Mouse (Mus musculus): ENCODE results near the gene Glt1d1. TPM values are rescaled to one million over a fixed set of nuclear protein-coding genes. Genes with fewer than 3 reads are reported as not detected.

Glt1d1 gene
- polyA plus RNA-seq, 1 experiment from 2014 or later = 0.62 TPM

- H3K9ac ChIP-seq = no peak overlapping the region
- no peak overlapping the region for H3K4me2 ChIP-seq
- H3K27ac ChIP-seq = no peak overlapping the region
- no peak overlapping the region for H3K4me3 ChIP-seq (replicated peaks)
- no peaks in the 10 kb centered on the region for H3K36me3 ChIP-seq
- H3K4me1 ChIP-seq = no peaks in the 10 kb centered on the region
- H3K27me3 ChIP-seq (replicated peaks) = no peaks in the 10 kb centered on the region
- 93% methylated on average over 5 of the region's 5 CpGs for WGBS
- ATAC-seq (ENCODE audit: insufficient read depth, low FRiP score, low read depth) = no peak
- H3K9me3 ChIP-seq = no peaks in the 10 kb centered on the region; the same call in 1 of the 2 replicates
Observed at GRCm38 (mm10) chr5:127660979-127661378, 28.9 kb downstream of the Glt1d1 start.

GRCm38 (mm10) chr5:127673913-127674312 lies 41.9 kb downstream of the Glt1d1 start:
- H3K4me1 ChIP-seq = no peaks in the 10 kb centered on the region
- H3K27me3 ChIP-seq (replicated peaks) = no peaks in the 10 kb centered on the region
- ATAC-seq (ENCODE audit: insufficient read depth, low FRiP score, low read depth) = no peak
- no peak overlapping the region for H3K4me3 ChIP-seq (replicated peaks)
- no peak overlapping the region for H3K27ac ChIP-seq
- H3K9me3 ChIP-seq = no peaks in the 10 kb centered on the region
- no peak overlapping the region for H3K4me2 ChIP-seq
- WGBS = 91% methylated on average over 8 of the region's 8 CpGs
- no peak overlapping the region for H3K9ac ChIP-seq
- H3K36me3 ChIP-seq = no peaks in the 10 kb centered on the region

- WGBS = 87% methylated on average over 2 of the region's 2 CpGs
- Histone ChIP-seq H3K4me1 (no peaks in the 10 kb centered on the region), H3K9me3 (no peaks in the 10 kb centered on the region), H3K4me3 (replicated peaks) (no peak overlapping the region), H3K4me2 (no peak overlapping the region), H3K9ac (no peak overlapping the region), H3K36me3 (no peaks in the 10 kb centered on the region), H3K27ac (no peak overlapping the region), H3K27me3 (replicated peaks) (no peaks in the 10 kb centered on the region)
- no peak for ATAC-seq (ENCODE audit: insufficient read depth, low FRiP score, low read depth)
Observed at GRCm38 (mm10) chr5:127677561-127677960, 45.5 kb downstream of the Glt1d1 start.

- H3K9ac ChIP-seq = no peak overlapping the region
- no peaks in the 10 kb centered on the region for H3K9me3 ChIP-seq
- no peak for ATAC-seq (ENCODE audit: insufficient read depth, low FRiP score, low read depth)
- H3K27me3 ChIP-seq (replicated peaks) = no peaks in the 10 kb centered on the region
- H3K4me2 ChIP-seq = no peak overlapping the region
- H3K4me3 ChIP-seq (replicated peaks) = no peak overlapping the region
- no peaks in the 10 kb centered on the region for H3K4me1 ChIP-seq
- 93% methylated on average over 5 of the region's 5 CpGs for WGBS
- H3K36me3 ChIP-seq = no peaks in the 10 kb centered on the region
- no peak overlapping the region for H3K27ac ChIP-seq
Observed at GRCm38 (mm10) chr5:127678501-127678900, 46.4 kb downstream of the Glt1d1 start.

DNA sequence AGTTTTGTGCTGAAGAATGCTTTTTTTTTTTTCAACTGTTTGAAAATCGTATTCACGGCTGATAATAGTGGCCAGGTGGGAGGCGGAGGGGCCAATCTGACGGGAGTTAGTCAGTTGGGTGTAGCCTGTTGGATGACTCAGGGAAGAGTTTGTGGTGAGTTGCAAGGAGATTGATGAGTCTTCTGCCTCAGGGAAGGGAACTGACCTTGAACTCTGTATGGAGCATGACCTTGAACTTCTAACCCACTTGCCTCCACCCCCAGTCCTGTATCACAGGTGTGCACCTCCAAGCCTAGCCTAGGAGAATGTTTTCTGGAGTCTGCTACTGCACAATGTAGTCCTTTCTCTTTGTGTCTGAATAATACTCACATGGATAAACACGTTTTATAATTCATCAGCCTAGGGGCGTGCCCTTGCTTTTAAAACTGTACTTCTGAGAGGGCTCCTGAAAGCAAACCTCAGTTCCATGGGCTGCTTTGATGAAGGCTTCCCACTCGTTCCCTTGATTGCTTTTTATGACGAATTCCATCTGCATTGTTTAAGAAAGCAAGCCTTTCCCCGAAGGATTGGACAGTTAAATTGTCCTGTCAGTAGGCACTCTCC lies 56.6 kb downstream of the Glt1d1 start:
- Histone ChIP-seq H3K9ac (no peak overlapping the region), H3K27ac (no peak overlapping the region), H3K36me3 (no peaks in the 10 kb centered on the region), H3K4me3 (replicated peaks) (no peak overlapping the region), H3K4me1 (no peaks in the 10 kb centered on the region), H3K9me3 (no peaks in the 10 kb centered on the region), H3K27me3 (replicated peaks) (no peaks in the 10 kb centered on the region), H3K4me2 (no peak overlapping the region)
- WGBS = 45% methylated on average over 9 of the region's 9 CpGs
- ATAC-seq (ENCODE audit: insufficient read depth, low FRiP score, low read depth) = no peak

GRCm38 (mm10) chr5:127691085-127691484 lies 59.0 kb downstream of the Glt1d1 start:
- Histone ChIP-seq H3K9me3 (no peaks in the 10 kb centered on the region), H3K36me3 (no peaks in the 10 kb centered on the region), H3K27ac (no peak overlapping the region), H3K27me3 (replicated peaks) (no peaks in the 10 kb centered on the region), H3K9ac (no peak overlapping the region), H3K4me2 (no peak overlapping the region), H3K4me3 (replicated peaks) (no peak overlapping the region), H3K4me1 (no peaks in the 10 kb centered on the region)
- 84% methylated on average over 10 of the region's 10 CpGs for WGBS
- no peak for ATAC-seq (ENCODE audit: insufficient read depth, low FRiP score, low read depth)

- Histone ChIP-seq H3K4me1 (no peaks in the 10 kb centered on the region), H3K4me3 (replicated peaks) (no peak overlapping the region), H3K27ac (no peak overlapping the region), H3K27me3 (replicated peaks) (no peaks in the 10 kb centered on the region), H3K9me3 (no peaks in the 10 kb centered on the region), H3K9ac (no peak overlapping the region), H3K36me3 (no peaks in the 10 kb centered on the region), H3K4me2 (no peak overlapping the region)
- no peak for ATAC-seq (ENCODE audit: insufficient read depth, low FRiP score, low read depth)
- 39% methylated on average over 21 of the region's 21 CpGs for WGBS
Observed at GRCm38 (mm10) chr5:127691581-127691980, 59.5 kb downstream of the Glt1d1 start.

DNA sequence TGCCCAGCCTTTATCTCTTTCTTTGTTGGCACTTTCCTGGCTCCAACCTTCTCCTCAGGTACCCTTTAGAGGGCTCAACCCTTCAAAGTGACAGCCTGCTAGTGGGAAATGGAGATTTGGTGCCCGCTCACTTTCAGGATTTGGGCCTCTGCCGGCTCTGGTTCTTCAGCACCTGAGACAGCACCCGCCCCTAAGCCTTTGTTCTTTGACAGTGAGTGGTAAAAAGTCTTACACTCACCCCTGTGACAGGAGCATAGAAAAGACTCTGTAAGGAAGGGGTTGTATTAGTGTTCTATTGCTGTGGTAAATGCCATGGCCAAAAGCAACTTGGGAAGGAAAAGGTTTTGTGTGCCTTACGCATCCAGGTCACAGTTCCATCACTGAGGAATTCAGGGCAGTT lies 63.8 kb downstream of the Glt1d1 start:
- Histone ChIP-seq H3K9ac (no peak overlapping the region), H3K4me3 (replicated peaks) (no peak overlapping the region), H3K27me3 (replicated peaks) (no peaks in the 10 kb centered on the region), H3K36me3 (no peaks in the 10 kb centered on the region), H3K4me1 (no peaks in the 10 kb centered on the region), H3K4me2 (no peak overlapping the region), H3K9me3 (no peaks in the 10 kb centered on the region), H3K27ac (no peak overlapping the region)
- 64% methylated on average over 4 of the region's 4 CpGs for WGBS
- no peak for ATAC-seq (ENCODE audit: insufficient read depth, low FRiP score, low read depth)

- Histone ChIP-seq H3K27ac (no peak overlapping the region), H3K4me1 (no peaks in the 10 kb centered on the region), H3K27me3 (replicated peaks) (no peaks in the 10 kb centered on the region), H3K9me3 (no peaks in the 10 kb centered on the region), H3K36me3 (no peaks in the 10 kb centered on the region), H3K9ac (no peak overlapping the region), H3K4me2 (no peak overlapping the region), H3K4me3 (replicated peaks) (no peak overlapping the region)
- 85% methylated on average over 4 of the region's 4 CpGs for WGBS
- ATAC-seq (ENCODE audit: insufficient read depth, low FRiP score, low read depth) = no peak
Observed at GRCm38 (mm10) chr5:127696602-127697001, 64.5 kb downstream of the Glt1d1 start.

DNA sequence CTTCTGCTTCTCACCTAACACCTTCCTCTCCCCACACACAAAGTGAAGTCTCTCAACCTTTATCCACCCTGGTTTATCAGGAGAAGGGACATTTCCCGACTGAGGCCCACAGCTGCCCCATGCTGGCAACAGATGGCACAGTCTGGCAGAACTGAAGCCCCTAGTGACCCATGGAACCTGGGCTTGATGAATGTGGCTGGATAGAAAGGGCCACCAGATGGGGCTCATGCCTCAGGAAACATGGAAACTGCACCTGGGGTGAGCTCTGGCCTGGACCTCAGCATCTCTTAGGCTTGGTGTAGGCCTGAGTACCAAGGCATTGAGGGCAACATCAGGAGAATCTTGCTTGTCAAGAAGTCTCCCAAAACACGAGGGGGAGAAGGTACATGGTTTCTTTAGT lies 66.5 kb downstream of the Glt1d1 start:
- Histone ChIP-seq H3K9ac (no peak overlapping the region), H3K36me3 (no peaks in the 10 kb centered on the region), H3K4me3 (replicated peaks) (no peak overlapping the region), H3K4me2 (no peak overlapping the region), H3K27ac (no peak overlapping the region), H3K9me3 (no peaks in the 10 kb centered on the region), H3K4me1 (no peaks in the 10 kb centered on the region), H3K27me3 (replicated peaks) (no peaks in the 10 kb centered on the region)
- ATAC-seq (ENCODE audit: insufficient read depth, low FRiP score, low read depth) = no peak
- 61% methylated on average over 2 of the region's 2 CpGs for WGBS

DNA sequence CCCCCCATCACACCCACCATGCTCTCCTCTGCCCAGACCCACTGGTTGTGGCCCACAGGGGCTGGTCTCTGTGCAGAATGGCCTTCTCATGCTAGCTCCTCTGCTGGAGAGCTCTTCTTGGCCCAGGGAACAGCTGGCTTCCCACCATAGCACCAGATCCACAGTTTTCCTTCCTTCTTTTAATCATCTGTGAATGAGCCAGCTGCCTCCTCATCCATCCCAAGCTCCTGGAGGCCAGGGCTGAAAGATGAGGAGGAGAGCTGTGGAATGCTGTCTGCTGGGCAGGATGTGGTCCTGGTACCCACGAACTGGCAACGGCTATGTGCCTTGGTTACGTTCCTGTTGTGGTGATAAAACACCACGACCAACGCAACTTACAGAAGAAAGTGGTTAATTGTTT lies 67.6 kb downstream of the Glt1d1 start:
- ATAC-seq (ENCODE audit: insufficient read depth, low FRiP score, low read depth) = no peak
- WGBS = 79% methylated on average over 5 of the region's 5 CpGs
- Histone ChIP-seq H3K27me3 (replicated peaks) (no peaks in the 10 kb centered on the region), H3K4me3 (replicated peaks) (no peak overlapping the region), H3K36me3 (no peaks in the 10 kb centered on the region), H3K4me2 (no peak overlapping the region), H3K9ac (no peak overlapping the region), H3K4me1 (no peaks in the 10 kb centered on the region), H3K9me3 (no peaks in the 10 kb centered on the region), H3K27ac (no peak overlapping the region)

- no peak for ATAC-seq (ENCODE audit: insufficient read depth, low FRiP score, low read depth)
- H3K9ac ChIP-seq = no peak overlapping the region
- no peak overlapping the region for H3K4me3 ChIP-seq (replicated peaks)
- no peaks in the 10 kb centered on the region for H3K36me3 ChIP-seq
- 67% methylated on average over 6 of the region's 6 CpGs for WGBS
- H3K27me3 ChIP-seq (replicated peaks) = no peaks in the 10 kb centered on the region
- H3K4me1 ChIP-seq = no peaks in the 10 kb centered on the region
- no peaks in the 10 kb centered on the region for H3K9me3 ChIP-seq
- no peak overlapping the region for H3K27ac ChIP-seq
- H3K4me2 ChIP-seq = no peak overlapping the region
Observed at GRCm38 (mm10) chr5:127700156-127700555, 68.1 kb downstream of the Glt1d1 start.

GRCm38 (mm10) chr5:127703609-127704180 lies 71.6 kb downstream of the Glt1d1 start:
- no peaks in the 10 kb centered on the region for H3K9me3 ChIP-seq
- WGBS = 69% methylated on average over 9 of the region's 9 CpGs
- no peaks in the 10 kb centered on the region for H3K27me3 ChIP-seq (replicated peaks)
- no peak overlapping the region for H3K4me3 ChIP-seq (replicated peaks)
- H3K9ac ChIP-seq = no peak overlapping the region
- no peaks in the 10 kb centered on the region for H3K36me3 ChIP-seq
- H3K27ac ChIP-seq = no peak overlapping the region
- no peak for ATAC-seq (ENCODE audit: insufficient read depth, low FRiP score, low read depth)
- H3K4me1 ChIP-seq = no peaks in the 10 kb centered on the region
- H3K4me2 ChIP-seq = no peak overlapping the region

All from stomach, embryonic 15.5 days (tissue).